Mouse (Mus musculus) thymus, adult 2 months (tissue): ENCODE measurements around the gene Kctd12.
A peak's percentile ranks its signal among the peaks of the same experiment; 100 is the strongest.

Source experiments
- CTCF ChIP-seq: fragments of 200-500 bp; IDR thresholded peaks from 2 replicates; pipeline ENCODE4 v1.5.1; 2012; ENCODE audit warnings: mild to moderate bottlenecking, control low read depth, low read length, moderate library complexity, borderline replicate concordance; ENCODE audit not compliant: control insufficient read depth, poor library complexity, insufficient read depth; ENCODE audit errors: extremely low read depth
- POLR2A ChIP-seq: fragments of 200-500 bp; IDR thresholded peaks from 2 replicates; pipeline ENCODE4 v1.6.1; 2012; ENCODE audit warnings: mild to moderate bottlenecking, low read length, control low read depth, moderate library complexity; ENCODE audit not compliant: control insufficient read depth, poor library complexity, insufficient read depth; ENCODE audit errors: extremely low read depth

DNA sequence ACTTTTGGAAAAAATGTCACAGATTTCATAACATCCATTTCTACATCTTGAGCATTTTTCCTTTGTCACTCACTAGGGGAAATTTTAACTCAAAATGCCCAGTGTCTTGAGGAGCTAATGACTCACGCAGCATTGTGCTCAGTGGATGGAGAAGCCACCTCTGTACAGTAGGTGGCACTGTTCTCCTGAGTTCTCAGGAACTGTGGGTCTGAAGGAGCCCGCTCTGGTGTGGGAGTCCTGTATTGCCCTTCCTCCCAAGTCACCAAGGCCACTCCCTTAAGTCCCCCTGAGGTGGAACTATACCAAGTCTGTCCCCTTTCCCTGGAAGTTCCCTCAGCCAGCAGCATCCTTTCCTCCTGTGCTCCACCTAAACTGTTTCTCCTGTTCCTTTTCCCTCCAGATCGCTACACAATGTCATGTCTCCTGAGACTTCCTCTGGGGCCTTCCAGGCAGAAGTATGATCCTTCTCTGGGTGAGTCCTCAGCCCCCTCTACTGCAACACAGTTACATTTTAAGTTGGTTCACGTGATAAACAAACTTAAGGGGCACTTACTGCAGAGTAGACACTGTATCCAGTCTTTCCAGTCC, 30.2 kb upstream of the Kctd12 start:
- TF ChIP-seq POLR2A (no peak), CTCF (peak; percentile 42; the same call in 1 of the 2 replicates)
